Mouse (Mus musculus) G1E (cell line): ENCODE data around the gene Jak1. TPM values are rescaled to one million over a fixed set of nuclear protein-coding genes. Genes with fewer than 3 reads are reported as not detected.
A peak's percentile ranks its signal among the peaks of the same experiment; 100 is the strongest.
"Not testable (repeated sequence)": the region's sequence is repeated elsewhere in the genome, so short reads cannot be mapped to it uniquely, and the experiment has no call there.

ENCODE experiments used
- ATAC-seq: 2 replicates; pipeline ENCODE4 v1.8.0; 2016; ENCODE audit warnings: mild to moderate bottlenecking; ENCODE audit not compliant: insufficient number of reproducible peaks, poor library complexity, low FRiP score, severe bottlenecking; ENCODE audit errors: extremely low read depth
- DNase-seq: peaks from one replicate; pipeline ENCODE4 v3.0.0; 2012; ENCODE audit warnings: low spot score
- H3K27me3 ChIP-seq: 2 replicates; pipeline ENCODE4 v1.6.1; 2012; ENCODE audit warnings: mild to moderate bottlenecking, low read length, inconsistent platforms; ENCODE audit not compliant: insufficient read depth
- H3K36me3 ChIP-seq: replicated peaks from 2 replicates; pipeline ENCODE3; 2012; ENCODE audit warnings: mild to moderate bottlenecking, inconsistent platforms
- H3K4me1 ChIP-seq: 2 replicates; pipeline ENCODE4 v1.6.1; 2012; ENCODE audit warnings: low read depth, low read length, inconsistent platforms, mixed read lengths; ENCODE audit not compliant: insufficient read depth
- H3K4me3 ChIP-seq: 2 replicates; pipeline ENCODE4 v1.5.1; 2012; ENCODE audit warnings: low read depth, mild to moderate bottlenecking, inconsistent platforms, low read length, moderate library complexity, mixed read lengths
- H3K9me3 ChIP-seq: replicated peaks from 2 replicates; pipeline ENCODE4 v1.6.1; 2012; ENCODE audit warnings: inconsistent platforms
- CTCF ChIP-seq: IDR thresholded peaks from 2 replicates; pipeline ENCODE4 v1.5.1; 2012; ENCODE audit warnings: low read depth, low read length, inconsistent platforms, mixed read lengths
- GATA1 ChIP-seq: IDR thresholded peaks from 2 replicates; pipeline ENCODE4 v1.6.1; 2012; ENCODE audit warnings: borderline replicate concordance, low read length, inconsistent platforms, mixed read lengths
- GATA2 ChIP-seq: IDR thresholded peaks from 2 replicates; pipeline ENCODE4 v1.6.1; 2012; ENCODE audit warnings: low read depth, low read length, inconsistent platforms, borderline replicate concordance
- POLR2AphosphoS5 ChIP-seq: IDR thresholded peaks from 2 replicates; pipeline ENCODE4 v1.6.1; 2012; ENCODE audit warnings: low read depth, low read length, inconsistent platforms; ENCODE audit not compliant: insufficient replicate concordance
- TAL1 ChIP-seq: conservative IDR thresholded peaks from 2 replicates; pipeline ENCODE4 v1.6.1; 2012; ENCODE audit warnings: low read depth, low read length, inconsistent platforms, mixed read lengths
- polyA plus RNA-seq: library from polyadenylated mRNA; stranded (reverse); fragments of >175 nt; gene quantifications from 2 replicates; pipeline ENCODE4 v1.2.3, GENCODE M21; 2012
- total RNA-seq, 2 experiments: library from RNA; stranded (forward) in 1 of 2; stranded (reverse) in 1 of 2; fragments of 200-1000 nt in 1 of 2; fragments of >200 nt in 1 of 2; fragmentation: Nextera tagmentation in 1 of 2; gene quantifications; 2 replicates each; pipeline ENCODE4 v1.2.3; 2014 to 2017

Jak1 gene
- total and polyA plus RNA-seq, 3 experiments: 89.5 to 253 (median 129) TPM

- peaks cover 13% of the 10 kb centered on the region for H3K27me3 ChIP-seq
- H3K36me3 ChIP-seq: no peaks in the 10 kb centered on the region
- no peak for DNase-seq
- peaks cover 8% of the 10 kb centered on the region; the same call in 1 of the 2 replicates for H3K4me1 ChIP-seq
- TF ChIP-seq POLR2AphosphoS5 (no peak), CTCF (no peak), GATA1 (no peak), TAL1 (no peak), GATA2 (no peak)
- H3K4me3 ChIP-seq: no peak overlapping the region
- no peak for ATAC-seq
- no peaks in the 10 kb centered on the region for H3K9me3 ChIP-seq
These were observed 17.2 kb upstream of the Jak1 start for GRCm38 (mm10) chr4:101282237-101282636.

GRCm38 (mm10) chr4:101280119-101280518, 15.0 kb upstream of the Jak1 start:
- 0 out of 2 replicates have a peak, but pooled peaks cover 6% of the 10 kb centered on the region for H3K4me1 ChIP-seq
- H3K36me3 ChIP-seq: no peaks in the 10 kb centered on the region
- H3K27me3 ChIP-seq: peaks cover 19% of the 10 kb centered on the region
- no peak for TF ChIP-seq CTCF
- TF ChIP-seq GATA1: no peak
- no peak for TF ChIP-seq POLR2AphosphoS5
- TF ChIP-seq GATA2: no peak
- no peak for TF ChIP-seq TAL1
- H3K9me3 ChIP-seq: no peaks in the 10 kb centered on the region
- no peak for DNase-seq
- ATAC-seq: no peak
- no peak overlapping the region for H3K4me3 ChIP-seq

GRCm38 (mm10) chr4:101276456-101277070, 11.5 kb upstream of the Jak1 start:
- Histone ChIP-seq H3K36me3 (no peaks in the 10 kb centered on the region), H3K27me3 (peaks cover 19% of the 10 kb centered on the region), H3K4me1 (no peaks in the 10 kb centered on the region), H3K4me3 (no peak overlapping the region), H3K9me3 (no peaks in the 10 kb centered on the region)
- ATAC-seq (no peak), DNase-seq (no peak)
- TF ChIP-seq TAL1: no peak
- no peak for TF ChIP-seq POLR2AphosphoS5

GRCm38 (mm10) chr4:101275881-101276280, 10.8 kb upstream of the Jak1 start:
- peaks cover 16% of the 10 kb centered on the region for H3K27me3 ChIP-seq
- no peak for TF ChIP-seq CTCF
- TF ChIP-seq TAL1: no peak
- no peak for TF ChIP-seq POLR2AphosphoS5
- no peak for TF ChIP-seq GATA1
- no peak for TF ChIP-seq GATA2
- ATAC-seq (no peak), DNase-seq (no peak)
- no peaks in the 10 kb centered on the region for H3K36me3 ChIP-seq
- H3K9me3 ChIP-seq: no peaks in the 10 kb centered on the region
- no peak overlapping the region for H3K4me3 ChIP-seq
- no peaks in the 10 kb centered on the region for H3K4me1 ChIP-seq

GRCm38 (mm10) chr4:101270734-101271133, 5.7 kb upstream of the Jak1 start:
- H3K4me1 ChIP-seq: peaks cover 4% of the 10 kb centered on the region

GRCm38 (mm10) chr4:101268506-101268905, 3.4 kb upstream of the Jak1 start:
- not testable (repeated sequence) for DNase-seq, H3K27me3 ChIP-seq, H3K4me3 ChIP-seq, H3K36me3 ChIP-seq, ATAC-seq, H3K9me3 ChIP-seq
- peaks cover 13% of the 10 kb centered on the region for H3K4me1 ChIP-seq

More at GRCm38 (mm10) chr4:101270734-101271133, 5.7 kb upstream of the Jak1 start:
- H3K36me3 ChIP-seq: no peaks in the 10 kb centered on the region
- H3K27me3 ChIP-seq: peaks cover 6% of the 10 kb centered on the region; the same call in 1 of the 2 replicates
- ATAC-seq (no peak), DNase-seq (no peak)
- no peaks in the 10 kb centered on the region for H3K9me3 ChIP-seq
- no peak for TF ChIP-seq GATA1
- no peak for TF ChIP-seq GATA2
- no peak for TF ChIP-seq POLR2AphosphoS5
- no peak for TF ChIP-seq TAL1
- no peak for TF ChIP-seq CTCF
- no peak overlapping the region for H3K4me3 ChIP-seq

- Histone ChIP-seq H3K4me3 (peak overlapping the region; percentile 98), H3K36me3 (peaks cover 13% of the 10 kb centered on the region), H3K9me3 (no peaks in the 10 kb centered on the region), H3K4me1 (peaks cover 38% of the 10 kb centered on the region), H3K27me3 (no peaks in the 10 kb centered on the region)
- no peak for ATAC-seq
- TF ChIP-seq GATA2 (no peak), TAL1 (no peak), GATA1 (no peak), POLR2AphosphoS5 (no peak), CTCF (no peak)
- no peak for DNase-seq
These were observed 441 bp upstream of the Jak1 start for GRCm38 (mm10) chr4:101265523-101265922.
